Mouse (Mus musculus) brain, embryonic 18.5 days (tissue): ENCODE results near the gene Tpcn1.

Experiments used
- DNase-seq: peaks from one replicate; pipeline ENCODE4 v3.0.0-alpha.2; 2012; ENCODE audit warnings: low read depth, low spot score

The Tpcn1 gene

DNA sequence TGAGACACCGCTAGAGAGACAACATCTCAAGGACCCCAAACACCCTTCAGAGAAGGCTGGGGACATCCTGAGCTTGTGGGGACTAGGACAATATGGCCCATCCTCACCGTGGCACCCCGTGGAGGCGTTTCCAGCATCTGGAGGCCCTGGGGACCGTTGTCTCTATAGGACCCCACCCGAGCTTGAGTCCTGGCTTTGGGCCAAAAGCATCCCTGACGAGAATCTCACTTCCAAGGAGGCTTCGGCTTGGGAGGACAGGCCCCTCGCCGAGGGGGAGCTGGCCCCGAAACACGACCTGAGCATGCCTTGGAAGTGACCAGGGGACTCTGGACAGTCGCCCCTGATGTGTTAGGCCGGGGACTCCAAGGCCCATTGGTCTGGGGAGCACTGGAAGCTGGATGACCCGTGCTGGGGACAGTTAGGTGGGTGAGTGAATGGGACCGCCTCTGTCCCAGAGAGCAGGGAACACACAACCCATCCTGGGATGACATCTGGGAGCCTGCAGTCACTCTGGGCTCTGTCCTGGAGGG lies 20.8 kb upstream of the Tpcn1 start:
- DNase-seq: no peak

DNA sequence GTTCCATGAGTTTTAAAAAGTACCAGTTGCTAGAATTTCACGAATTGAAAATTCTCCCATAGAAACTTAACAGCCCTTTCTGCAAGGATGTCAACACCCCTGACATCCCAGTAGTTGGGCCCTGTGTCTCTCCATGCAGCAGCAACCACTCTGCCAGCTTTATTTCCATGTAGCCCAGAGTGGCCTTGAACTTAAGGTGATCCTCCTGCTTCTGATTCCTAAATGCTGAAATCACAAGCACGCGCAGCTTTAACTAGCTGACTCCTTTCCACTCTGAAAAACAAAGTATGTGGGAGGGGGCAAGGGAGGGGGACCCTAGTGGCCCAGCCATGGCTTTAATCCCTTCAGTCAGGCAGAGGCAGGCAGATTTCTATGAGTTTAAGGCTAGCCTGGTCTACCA lies 18.9 kb upstream of the Tpcn1 start:
- no peak for DNase-seq

DNA sequence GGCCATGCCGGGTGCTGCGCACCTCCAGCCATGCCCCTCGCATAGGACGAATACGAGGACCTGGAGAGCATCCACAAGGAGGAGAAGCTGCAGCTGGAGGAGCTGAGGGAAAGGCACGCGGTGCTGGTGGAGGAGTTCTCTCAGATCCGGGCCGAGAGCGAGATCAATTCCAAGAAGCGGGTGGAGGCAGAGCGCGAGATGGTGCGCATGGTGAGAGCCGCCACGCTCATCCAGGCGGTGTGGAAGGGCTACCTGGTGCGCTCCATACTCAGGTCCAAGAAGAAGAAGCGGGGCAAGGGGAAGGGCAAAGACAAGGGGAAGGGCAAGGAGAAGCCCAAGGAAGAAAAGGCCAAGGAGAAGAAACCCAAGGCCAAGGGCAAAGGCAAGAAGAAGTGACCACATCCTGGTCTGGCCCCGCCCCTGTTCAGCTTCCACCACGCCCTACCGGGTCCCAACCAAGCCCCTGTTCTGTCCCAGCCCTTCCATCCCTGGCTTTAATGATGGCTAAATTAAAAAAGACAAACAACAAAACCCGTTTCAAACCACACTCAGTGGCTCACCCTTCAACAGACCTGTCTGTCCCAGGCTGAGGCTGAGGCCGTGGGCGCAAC lies 18.2 kb upstream of the Tpcn1 start:
- no peak for DNase-seq

DNA sequence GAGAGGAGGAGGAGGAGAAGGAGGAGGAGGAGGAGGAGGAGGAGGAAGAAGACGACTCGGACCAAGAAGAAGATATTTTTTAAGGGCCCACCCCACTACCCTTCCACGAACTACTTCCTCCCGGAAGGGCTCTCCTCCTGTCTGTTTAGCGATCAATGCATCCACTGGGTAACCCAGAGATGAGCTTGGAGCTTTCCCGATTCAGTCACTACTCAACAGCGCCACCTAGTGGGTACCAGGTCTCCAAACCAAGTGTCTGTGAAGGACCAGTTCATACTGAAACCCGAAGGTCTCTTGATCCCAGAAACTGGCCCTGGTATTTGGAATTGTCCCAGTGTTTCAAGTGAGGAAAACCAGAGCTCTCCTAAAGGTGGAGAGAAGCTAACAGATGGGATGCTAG lies 17.2 kb upstream of the Tpcn1 start:
- peak; percentile 83 for DNase-seq

DNA sequence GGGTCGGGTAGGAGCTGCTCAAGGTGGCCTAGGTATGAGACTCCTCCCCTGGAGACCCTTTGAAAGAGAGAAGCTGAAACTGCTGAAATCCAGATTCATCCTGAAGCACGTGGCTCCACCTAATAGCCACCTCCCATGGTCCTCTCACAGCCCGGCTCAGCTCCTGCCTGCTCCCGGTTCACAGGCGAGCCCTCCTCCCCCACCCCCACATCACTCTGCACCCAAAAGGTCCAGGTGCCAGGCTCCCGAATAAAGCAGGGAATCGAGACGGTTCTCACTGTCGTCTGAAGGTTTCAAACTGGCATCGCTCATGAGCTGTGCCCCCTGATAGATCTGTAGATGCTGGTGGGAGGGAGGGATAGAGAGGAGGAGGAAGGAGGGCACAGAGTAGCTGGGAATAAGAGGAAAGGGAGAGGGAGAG lies 16.8 kb upstream of the Tpcn1 start:
- no peak for DNase-seq

DNA sequence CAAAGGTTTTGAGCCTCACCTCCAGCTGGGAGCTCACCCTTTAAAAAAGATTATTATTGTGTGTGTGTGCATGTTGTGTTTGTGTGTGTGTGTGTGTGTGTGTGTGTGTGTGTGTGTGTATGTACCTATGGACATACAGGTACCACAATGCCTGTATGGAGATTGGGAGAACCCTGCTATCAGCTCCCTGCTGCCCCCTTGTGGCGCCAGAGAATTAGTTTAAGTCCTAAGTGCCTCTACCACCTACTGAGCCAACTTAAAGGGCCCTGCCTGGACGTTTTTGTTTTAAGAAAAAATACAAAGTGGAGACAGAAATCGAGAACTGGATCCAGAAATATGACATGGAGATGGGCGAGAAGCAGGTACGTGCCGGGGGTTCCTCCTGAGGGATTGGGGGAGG lies 16.4 kb upstream of the Tpcn1 start:
- peak; percentile 62 for DNase-seq

DNA sequence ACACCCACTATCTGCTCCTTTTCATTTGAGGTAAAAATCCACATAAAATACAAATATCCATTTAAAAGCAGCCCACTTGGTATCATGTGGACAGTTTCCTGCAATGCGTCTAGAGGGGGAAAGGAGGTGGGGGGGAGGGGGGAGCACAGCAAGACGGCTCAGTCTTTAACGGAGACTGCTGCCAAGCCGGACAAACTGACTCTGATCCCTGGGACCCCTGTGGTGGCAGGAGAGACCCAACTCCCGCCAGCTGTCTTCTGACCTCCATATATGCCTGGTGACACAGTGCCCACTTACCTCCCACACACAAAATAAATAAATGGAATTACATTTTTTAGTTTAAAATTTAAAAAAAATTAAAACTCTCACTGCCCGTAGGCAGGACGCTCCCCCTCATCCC lies 15.0 kb upstream of the Tpcn1 start:
- DNase-seq: no peak

DNA sequence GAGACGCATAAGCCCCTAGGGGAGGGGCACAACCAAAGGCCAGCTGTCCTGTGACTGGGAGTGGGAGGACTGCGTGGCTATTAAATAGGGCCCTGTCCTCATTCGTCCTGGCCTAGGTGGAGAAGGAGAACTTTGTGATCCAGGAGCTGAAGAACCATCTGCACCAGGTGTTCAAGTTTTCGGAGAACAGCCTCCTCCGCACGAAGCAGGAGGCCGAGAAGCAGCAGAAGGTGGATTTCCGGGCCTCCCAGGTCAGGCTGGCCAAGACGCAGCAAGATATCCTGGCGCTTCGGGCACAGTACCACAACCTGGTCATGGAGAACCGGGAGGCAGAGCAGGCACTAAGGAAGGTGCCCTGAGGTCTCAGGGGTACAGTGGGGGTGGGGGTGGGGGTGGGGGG lies 13.7 kb upstream of the Tpcn1 start:
- no peak for DNase-seq

DNA sequence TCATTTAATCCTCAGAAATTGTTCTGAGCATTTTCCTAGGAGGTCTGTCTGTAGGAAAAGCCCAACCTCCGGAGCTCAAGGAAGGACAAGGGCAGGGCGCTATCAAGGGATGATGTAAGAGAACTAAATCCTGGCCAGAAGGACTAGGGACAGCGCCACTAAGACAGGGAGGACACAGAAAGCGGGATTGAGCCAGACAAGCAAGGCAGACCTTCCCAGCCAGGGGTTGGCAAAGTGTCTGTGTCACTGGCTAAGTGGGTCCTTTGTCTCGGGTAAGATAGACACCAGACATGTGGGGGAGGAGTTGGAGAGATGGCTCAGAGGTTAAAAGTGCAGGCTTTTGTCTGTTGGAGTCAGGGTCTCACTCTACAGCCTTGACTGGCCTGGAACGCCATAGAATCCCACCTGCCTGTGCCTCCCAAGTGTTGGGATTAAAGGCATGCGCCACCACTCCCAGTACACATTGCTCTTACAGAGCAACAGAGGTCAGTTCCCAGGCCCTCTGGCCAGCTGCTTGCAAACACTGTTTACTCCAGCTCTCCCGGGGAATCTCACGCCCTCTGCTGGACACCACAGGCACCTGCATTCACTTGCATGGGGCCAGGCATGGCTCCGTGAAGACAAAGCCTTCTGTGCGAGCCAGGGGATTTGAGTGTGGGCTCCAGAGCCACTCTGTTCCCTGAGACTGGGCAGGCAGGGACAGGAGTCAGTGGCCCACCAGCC lies 12.6 kb upstream of the Tpcn1 start:
- no peak for DNase-seq

DNA sequence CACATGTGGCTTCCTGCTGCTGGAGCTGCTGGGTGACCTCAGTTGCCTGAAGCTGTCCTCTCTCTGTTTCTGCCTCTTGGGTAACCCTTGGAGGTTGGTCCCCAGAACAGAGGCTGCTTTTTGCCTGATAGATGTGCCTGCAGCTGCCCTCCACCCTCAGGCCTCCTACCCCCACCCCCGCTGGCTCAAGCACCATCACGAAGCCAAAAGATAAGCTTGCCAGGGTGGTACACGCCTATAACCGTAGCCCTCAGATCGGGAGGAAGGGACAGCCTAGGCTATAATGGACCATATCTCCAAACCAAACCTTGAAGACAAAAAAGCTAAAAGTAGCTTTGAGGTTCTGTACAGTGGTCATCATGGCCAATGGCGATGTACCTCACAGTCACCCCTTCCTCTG lies 11.2 kb upstream of the Tpcn1 start:
- DNase-seq: no peak

DNA sequence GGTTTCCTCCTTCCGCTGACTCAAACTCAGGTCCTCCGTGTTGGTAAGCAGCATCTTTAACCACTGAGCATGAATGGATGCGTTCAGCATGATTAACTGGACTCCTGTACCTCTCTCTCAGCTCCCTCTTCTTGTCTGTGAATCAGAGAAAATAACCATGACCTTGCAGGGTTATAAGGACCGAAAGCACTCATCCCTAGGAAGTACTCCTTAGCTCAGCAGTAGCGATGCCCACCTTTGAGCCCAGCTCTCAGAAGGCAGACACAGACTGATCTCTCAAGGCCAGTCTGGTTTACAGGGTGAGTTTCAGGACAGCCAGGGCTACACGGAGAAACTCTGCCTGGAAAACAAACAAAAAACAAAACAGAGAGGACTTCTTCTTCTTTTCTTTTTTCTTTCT lies 6.0 kb upstream of the Tpcn1 start:
- no peak for DNase-seq

DNA sequence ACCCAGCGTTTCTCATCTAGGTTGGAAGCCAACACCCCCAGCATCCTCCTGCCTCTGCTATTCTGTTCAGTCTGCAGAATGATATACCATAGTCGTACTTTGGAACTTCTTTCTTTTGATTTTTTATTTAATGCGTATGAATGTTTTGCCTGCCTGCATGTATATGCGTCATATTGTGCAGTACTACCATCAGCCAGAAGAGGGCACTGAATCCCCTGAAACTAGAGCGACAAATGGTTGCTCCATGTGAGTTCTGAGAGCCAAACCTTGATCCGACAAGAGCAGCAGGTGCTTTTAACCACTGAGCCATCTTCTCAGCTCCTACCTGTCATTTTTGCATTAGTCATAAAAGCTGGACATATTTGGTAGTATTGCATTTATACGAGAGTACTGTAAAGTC lies 3.7 kb upstream of the Tpcn1 start:
- DNase-seq: no peak

DNA sequence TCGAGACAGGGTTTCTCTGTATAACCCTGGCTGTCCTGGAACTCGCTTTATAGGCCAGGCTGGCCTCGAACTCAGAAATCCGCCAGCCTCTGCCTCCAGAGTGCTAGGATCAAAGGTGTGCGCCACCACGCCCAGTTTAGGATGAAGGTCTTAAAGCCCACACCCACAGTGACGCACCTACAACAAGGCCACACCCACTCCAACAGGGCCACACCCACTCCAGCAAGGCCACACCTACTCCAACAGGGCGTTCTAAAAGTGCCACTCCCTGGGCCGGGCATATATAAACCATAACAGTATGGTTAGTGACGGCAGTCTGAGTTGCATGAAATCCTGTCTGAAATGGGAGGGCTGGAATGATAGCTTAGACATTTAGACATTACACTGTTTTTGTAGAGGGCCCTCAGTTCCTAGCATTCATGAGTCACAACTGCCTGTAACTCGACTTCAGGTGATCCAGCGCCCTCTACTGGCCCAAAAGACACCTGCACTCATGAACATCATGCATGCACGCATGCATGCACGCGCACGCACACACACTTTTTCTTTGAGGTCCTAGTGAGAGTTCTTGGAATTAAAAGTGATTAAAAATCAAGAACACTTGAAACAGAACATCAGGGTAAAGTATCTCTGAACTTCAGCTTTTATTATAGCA lies 2.0 kb upstream of the Tpcn1 start:
- no peak for DNase-seq

DNA sequence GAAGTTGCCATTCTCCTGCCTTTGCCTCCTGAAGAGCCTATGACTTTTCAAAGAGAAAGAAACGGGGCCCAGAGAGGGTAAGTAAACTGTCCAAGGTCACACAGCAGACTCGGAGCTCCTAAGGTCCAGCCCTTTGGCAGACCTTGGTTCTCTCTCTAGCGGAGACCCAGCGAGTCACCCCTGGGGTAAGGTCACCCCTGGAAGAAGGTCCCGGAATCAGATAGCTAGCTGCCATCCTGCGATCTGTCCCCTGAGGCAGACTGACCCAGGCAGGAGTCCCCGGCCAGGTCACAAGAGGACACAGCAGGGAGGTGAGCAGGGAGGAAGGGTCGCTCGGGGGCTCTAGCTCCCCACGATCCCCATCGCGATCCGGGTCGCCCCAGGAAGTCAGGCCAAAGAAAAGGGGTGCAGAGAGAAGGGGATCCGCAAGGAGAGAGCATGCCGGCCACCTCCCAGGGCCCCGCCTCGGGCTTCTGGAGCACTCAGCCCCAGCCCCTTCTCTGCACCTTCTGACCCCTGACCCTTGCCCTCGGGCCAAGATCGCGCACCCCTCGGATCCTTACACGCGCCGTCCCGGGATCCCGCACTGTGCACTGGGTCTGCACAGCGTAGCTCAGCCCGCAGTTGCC lies 419 bp downstream of the Tpcn1 start:
- DNase-seq: no peak

DNA sequence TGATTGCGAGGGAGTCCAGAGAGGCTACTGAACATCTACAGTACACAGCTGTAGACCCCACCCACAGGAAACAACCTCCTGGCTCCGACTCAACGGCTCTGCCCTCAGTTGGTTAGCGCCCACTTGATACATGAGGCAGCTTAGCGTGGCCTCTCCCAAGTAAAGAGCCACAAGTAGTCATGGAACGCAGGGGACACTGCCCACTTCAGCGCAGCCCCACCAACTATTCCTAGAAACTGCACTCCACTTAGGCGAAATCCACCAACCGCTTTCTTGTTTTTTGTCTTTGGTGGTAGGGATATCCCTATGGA lies 902 bp downstream of the Tpcn1 start:
- DNase-seq: no peak

DNA sequence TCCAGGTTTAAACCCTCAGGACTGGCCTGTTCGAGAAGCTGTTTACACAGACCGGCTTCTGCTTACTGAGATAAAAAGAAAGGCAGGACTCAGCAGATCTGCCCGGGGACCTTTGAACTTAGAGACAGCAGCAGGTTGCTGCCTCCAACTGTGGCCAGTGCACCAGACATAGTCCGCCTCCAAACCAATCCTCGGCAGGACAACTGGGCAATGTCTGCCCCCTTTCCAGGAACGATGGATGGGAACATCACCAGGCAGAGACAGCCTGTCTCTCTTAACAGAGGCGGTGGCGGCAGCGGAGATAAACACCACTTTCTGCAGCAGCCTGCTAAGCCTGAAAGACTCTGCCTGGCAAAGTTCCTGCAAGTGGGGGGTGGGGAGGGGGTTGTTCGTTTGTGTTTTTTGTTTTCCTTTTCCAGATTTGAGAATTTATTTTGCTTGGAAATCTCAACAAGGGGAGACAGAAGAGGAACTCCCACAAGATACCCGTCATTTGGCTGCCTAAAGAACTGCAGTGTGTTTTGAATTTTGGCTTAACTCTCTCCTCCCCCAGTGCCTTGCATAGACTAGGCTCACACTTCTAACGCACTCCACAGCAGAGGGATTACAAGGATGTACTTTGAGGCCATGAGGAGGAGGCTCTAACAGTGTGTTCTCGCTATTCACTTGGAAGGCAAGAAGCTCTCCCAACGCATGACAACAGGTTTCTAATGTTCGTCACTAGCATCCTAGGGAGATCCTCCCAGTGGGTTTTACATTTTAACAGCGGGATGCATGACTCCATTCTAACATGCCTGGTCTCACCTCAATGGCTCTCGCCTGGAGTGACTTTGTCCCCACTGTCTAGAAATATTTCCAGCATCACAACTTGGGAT lies 1.5 kb downstream of the Tpcn1 start:
- no peak for DNase-seq

DNA sequence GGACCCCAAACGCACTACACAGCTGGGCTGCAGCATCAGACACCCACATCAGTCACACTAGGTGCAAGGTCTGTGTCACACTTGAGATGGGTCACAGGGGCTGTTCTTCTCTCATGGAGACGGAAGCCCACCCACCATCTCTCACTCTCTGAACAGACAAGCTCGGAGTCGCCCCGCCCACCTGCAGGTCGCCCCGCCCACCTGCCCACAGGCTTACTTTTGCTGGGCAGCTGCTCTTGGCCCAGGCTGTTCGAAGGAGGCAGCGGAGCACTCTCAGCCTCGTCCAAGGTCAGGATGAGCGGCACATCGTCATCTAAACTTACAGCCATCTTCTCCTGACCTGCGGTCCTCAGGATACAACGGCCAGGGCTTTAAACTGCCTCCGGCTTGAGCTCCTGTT lies 3.5 kb downstream of the Tpcn1 start:
- no peak for DNase-seq

DNA sequence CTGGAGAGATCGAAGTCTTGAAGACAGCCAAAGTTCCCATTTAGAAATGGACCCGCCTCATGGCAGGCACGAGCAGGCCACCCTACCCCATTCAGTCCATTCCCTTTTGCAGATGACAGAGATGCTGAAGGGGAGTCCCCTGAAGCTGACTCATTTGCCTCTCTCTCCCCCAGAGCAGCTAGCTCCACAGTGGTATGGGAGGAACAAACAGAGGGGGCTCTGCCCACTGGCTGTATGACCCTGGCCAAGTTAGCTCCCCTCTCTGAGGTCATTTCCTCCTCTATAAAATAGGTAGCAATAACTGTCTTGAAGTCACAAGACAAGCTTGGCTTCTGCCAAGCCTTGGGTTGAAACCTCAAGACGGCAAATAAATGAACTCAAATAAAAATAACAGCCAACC lies 5.0 kb downstream of the Tpcn1 start:
- DNase-seq: no peak

DNA sequence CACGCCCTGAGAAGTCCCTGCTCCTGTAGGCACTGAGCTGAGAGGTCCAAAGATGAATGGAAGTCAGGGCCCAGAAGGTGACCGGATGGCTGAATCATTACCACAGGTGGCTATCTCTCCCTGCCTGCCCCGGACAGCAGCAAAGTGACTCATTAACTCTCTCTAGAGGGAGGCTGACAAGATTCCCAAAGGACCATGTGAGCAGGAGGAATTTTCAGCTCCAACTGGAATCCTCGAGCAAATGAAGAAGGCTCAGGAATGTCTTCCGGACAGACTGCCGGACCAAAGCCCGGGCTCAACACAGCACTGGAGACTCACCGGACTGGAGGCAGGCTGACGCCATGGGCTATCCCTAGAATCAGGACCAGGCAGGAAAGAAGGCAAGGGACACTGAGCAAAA lies 6.5 kb downstream of the Tpcn1 start:
- DNase-seq: no peak

DNA sequence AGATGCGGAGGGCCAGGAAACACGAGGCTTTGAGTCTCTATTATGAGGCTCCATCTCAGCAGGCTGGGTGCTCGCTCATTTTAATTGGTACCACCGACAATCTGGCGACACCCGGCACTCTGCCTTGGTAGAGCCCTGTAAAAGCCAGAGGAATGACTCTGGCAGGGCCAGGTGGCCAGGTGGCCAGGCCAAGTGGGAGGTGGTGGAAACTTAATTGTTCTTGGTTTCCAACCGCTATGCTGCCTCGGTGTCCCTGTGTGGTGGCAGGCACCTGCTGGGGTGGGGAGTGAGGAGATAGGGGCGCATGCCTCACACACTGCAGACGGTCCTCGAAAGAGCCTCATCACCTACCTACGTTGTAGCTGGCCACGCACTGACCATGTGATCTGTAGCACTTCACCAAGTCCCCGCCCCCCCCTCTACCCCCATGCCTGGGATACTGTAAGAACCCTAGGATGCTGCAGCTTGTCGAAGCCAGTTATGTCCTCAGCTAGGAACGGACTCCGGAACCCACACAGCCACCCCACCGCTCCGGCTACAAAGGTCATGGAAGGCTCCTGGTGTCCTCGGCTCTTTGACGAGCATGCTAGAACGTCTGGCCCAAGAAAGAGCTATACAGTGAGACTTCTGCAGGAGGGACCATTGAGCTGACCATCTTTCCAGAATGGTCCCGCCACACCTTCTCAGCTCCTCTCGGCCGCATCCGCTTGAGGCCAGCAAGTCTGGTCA lies 8.4 kb downstream of the Tpcn1 start:
- DNase-seq: no peak
